Mouse (Mus musculus) c-Kit-negative CD71-positive TER-119-positive erythroid progenitor cells, embryonic 14.5 days (primary cell): ENCODE results near the gene Klhl8.

ENCODE experiments used
- DNase-seq: peaks from one replicate; pipeline ENCODE4 v3.0.0-alpha.2; 2013; ENCODE audit warnings: low read depth, low spot score

Gene Klhl8

GRCm38 (mm10) chr5:103916595-103917356, 5.7 kb upstream of the Klhl8 start:
- no peak for DNase-seq

- DNase-seq = no peak
These were observed 3.5 kb upstream of the Klhl8 start for GRCm38 (mm10) chr5:103914335-103915226.

GRCm38 (mm10) chr5:103913150-103913549, 2.1 kb upstream of the Klhl8 start:
- DNase-seq = no peak

- DNase-seq = no peak
These were observed 496 bp upstream of the Klhl8 start for GRCm38 (mm10) chr5:103911555-103911954.

- DNase-seq = no peak
These were observed 903 bp downstream of the Klhl8 start for GRCm38 (mm10) chr5:103910156-103910555.

GRCm38 (mm10) chr5:103909466-103909865, 1.6 kb downstream of the Klhl8 start:
- DNase-seq = no peak

GRCm38 (mm10) chr5:103908851-103909250, 2.2 kb downstream of the Klhl8 start:
- DNase-seq = no peak

- DNase-seq = no peak
These were observed 3.2 kb downstream of the Klhl8 start for GRCm38 (mm10) chr5:103907844-103908243.

- no peak for DNase-seq
These were observed 4.9 kb downstream of the Klhl8 start for GRCm38 (mm10) chr5:103906173-103906572.

GRCm38 (mm10) chr5:103898310-103898709, 12.7 kb downstream of the Klhl8 start:
- DNase-seq = no peak

GRCm38 (mm10) chr5:103889766-103890165, 21.3 kb downstream of the Klhl8 start:
- no peak for DNase-seq

GRCm38 (mm10) chr5:103863759-103864158, 47.3 kb downstream of the Klhl8 start:
- no peak for DNase-seq

GRCm38 (mm10) chr5:103860622-103861021, 50.4 kb downstream of the Klhl8 start:
- no peak for DNase-seq

- DNase-seq = no peak
These were observed 53.9 kb downstream of the Klhl8 start for GRCm38 (mm10) chr5:103857151-103857550.

- no peak for DNase-seq
These were observed 54.6 kb downstream of the Klhl8 start for GRCm38 (mm10) chr5:103856286-103857009.

- no peak for DNase-seq
These were observed 55.4 kb downstream of the Klhl8 start for GRCm38 (mm10) chr5:103855483-103856211.

GRCm38 (mm10) chr5:103854807-103855194, 56.3 kb downstream of the Klhl8 start:
- no peak for DNase-seq

- no peak for DNase-seq
These were observed 56.8 kb downstream of the Klhl8 start for GRCm38 (mm10) chr5:103854041-103854806.

GRCm38 (mm10) chr5:103852756-103853549, 58.1 kb downstream of the Klhl8 start:
- DNase-seq = no peak

- no peak for DNase-seq
These were observed 62.5 kb downstream of the Klhl8 start for GRCm38 (mm10) chr5:103848546-103848945.
